Mouse (Mus musculus) stomach, embryonic 15.5 days (tissue): Measurements from ENCODE around the gene Rfc4. TPM values are rescaled to one million over a fixed set of nuclear protein-coding genes. Genes with fewer than 3 reads are reported as not detected.

ENCODE experiments used
- microRNA-seq: library from miRNA; unstranded; fragments of <30 nt; microRNA quantifications from one replicate; pipeline ENCODE4, GENCODE M21; 2016
- polyA plus RNA-seq: library from polyadenylated mRNA; unstranded; fragments of >200 nt; fragmentation: Nextera tagmentation; extraction: Ambion mirVana; gene quantifications from 2 replicates; pipeline ENCODE4 v1.2.1, GENCODE M21; 2015

Rfc4 gene
- polyA plus RNA-seq, 1 experiment from 2014 or later = 109 TPM

Small RNAs within 50 kb of the gene (microRNA-seq; reads per million reads assigned to microRNA genes)
- not detected for gene Gm49346

Other genes with a start within 250 kb of the Rfc4 start
- gene Ahsg, start 236.5 kb downstream of the Rfc4 start, polyA plus RNA-seq = 32.5 and 114 TPM in 2 replicates
- gene Fetub, start 209.4 kb downstream of the Rfc4 start, polyA plus RNA-seq = 0.24 and 0.72 TPM in 2 replicates
- 0.12 TPM in 1 of 2 replicates, not detected in the other for gene Hrg, start 176.7 kb downstream of the Rfc4 start, polyA plus RNA-seq
- 0.50 and 2.0 TPM in 2 replicates for gene Kng2, start 98.3 kb downstream of the Rfc4 start, polyA plus RNA-seq
- 12.3 and 42.4 TPM in 2 replicates for gene Kng1, start 69.9 kb downstream of the Rfc4 start, polyA plus RNA-seq
- gene Eif4a2, start 20.3 kb downstream of the Rfc4 start, polyA plus RNA-seq = 224 and 234 TPM in 2 replicates
- 0.10 TPM in 1 of 2 replicates, not detected in the other for gene Adipoq, start 18.8 kb upstream of the Rfc4 start, polyA plus RNA-seq
- 16.3 and 18.0 TPM in 2 replicates for gene St6gal1, start 97.0 kb upstream of the Rfc4 start, polyA plus RNA-seq